Mouse (Mus musculus) embryonic facial prominence, embryonic 11.5 days (tissue): ENCODE data around the gene Serpina10. TPM values are rescaled to one million over a fixed set of nuclear protein-coding genes. Genes with fewer than 3 reads are reported as not detected.
"Not testable (repeated sequence)": the region's sequence is repeated elsewhere in the genome, so short reads cannot be mapped to it uniquely, and the experiment has no call there.

ENCODE experiments used
- ATAC-seq: fragments of 200-750 bp; cut with Nextera tagmentation; replicated peaks from 2 replicates; pipeline ENCODE4 v1.8.0; 2017; ENCODE audit warnings: low read depth; ENCODE audit not compliant: insufficient number of reproducible peaks, low FRiP score, low TSS enrichment
- DNase-seq: peaks from one replicate; pipeline ENCODE4 v3.0.0-alpha.2; 2015; ENCODE audit warnings: low spot score
- H3K27ac ChIP-seq: fragments of 300-500 bp; sonication (generic); replicated peaks from 2 replicates; pipeline ENCODE4 v1.5.1; 2014; ENCODE audit warnings: mild to moderate bottlenecking, low read depth, low read length, control low read depth
- H3K27me3 ChIP-seq: fragments of 300-500 bp; sonication (generic); 2 replicates; pipeline ENCODE4 v1.6.1; 2014; ENCODE audit warnings: mild to moderate bottlenecking, low read length, moderate library complexity, mixed read lengths; ENCODE audit not compliant: control insufficient read depth, insufficient read depth
- H3K36me3 ChIP-seq: fragments of 300-500 bp; sonication (generic); replicated peaks from 2 replicates; pipeline ENCODE4 v1.6.1; 2014; ENCODE audit warnings: low read depth, mild to moderate bottlenecking, low read length, moderate library complexity, mixed read lengths; ENCODE audit not compliant: control insufficient read depth, insufficient read depth
- H3K4me1 ChIP-seq: fragments of 300-500 bp; sonication (generic); 2 replicates; pipeline ENCODE4 v1.6.1; 2014; ENCODE audit warnings: low read length, mixed read lengths; ENCODE audit not compliant: control insufficient read depth, insufficient read depth
- H3K4me2 ChIP-seq: fragments of 300-500 bp; sonication (generic); 2 replicates; pipeline ENCODE4 v1.6.1; 2014; ENCODE audit warnings: low read depth, mild to moderate bottlenecking, control low read depth, low read length, moderate library complexity
- H3K4me3 ChIP-seq: fragments of 300-500 bp; sonication (generic); 2 replicates; pipeline ENCODE4 v1.5.1; 2014; ENCODE audit warnings: low read depth, low read length, control low read depth
- H3K9ac ChIP-seq: fragments of 300-500 bp; sonication (generic); replicated peaks from 2 replicates; pipeline ENCODE4 v1.6.1; 2014; ENCODE audit warnings: mild to moderate bottlenecking, control low read depth, low read length
- H3K9me3 ChIP-seq: fragments of 300-500 bp; sonication (generic); replicated peaks from 2 replicates; pipeline ENCODE4 v1.6.1; 2016; ENCODE audit warnings: mild to moderate bottlenecking, low read length, inconsistent platforms, mixed read lengths; ENCODE audit not compliant: control insufficient read depth
- WGBS: fragments of 180-500 bp; shearing (Covaris S2); extraction: QIAGEN DNeasy Blood & Tissue Kit; methylation state at CpG from one replicate; pipeline ENCODE4 v1.1.7; 2014; 5-methylcytosine and 5-hydroxymethylcytosine counted together
- polyA plus RNA-seq: library from polyadenylated mRNA; unstranded; fragments of >200 nt; fragmentation: Nextera tagmentation; extraction: Ambion mirVana; gene quantifications from 2 replicates; pipeline ENCODE4 v1.2.1, GENCODE M21; 2014

Serpina10 gene
- polyA plus RNA-seq, 1 experiment from 2014 or later, result 0.14 TPM

GRCm38 (mm10) chr12:103601839-103602238 lies 29.4 kb downstream of the Serpina10 start:
- no peaks in the 10 kb centered on the region for H3K27me3 ChIP-seq
- H3K4me3 ChIP-seq, result no peak overlapping the region
- H3K4me1 ChIP-seq, result no peaks in the 10 kb centered on the region
- H3K9me3 ChIP-seq, result no peaks in the 10 kb centered on the region
- H3K36me3 ChIP-seq, result no peaks in the 10 kb centered on the region
- no peak overlapping the region for H3K27ac ChIP-seq
- no peak overlapping the region for H3K9ac ChIP-seq
- WGBS, result 58% methylated on average over 3 of the region's 3 CpGs
- ATAC-seq (no peak), DNase-seq (no peak)
- H3K4me2 ChIP-seq, result no peak overlapping the region

- Histone ChIP-seq H3K27ac (no peak overlapping the region), H3K9me3 (no peaks in the 10 kb centered on the region), H3K9ac (no peak overlapping the region), H3K4me2 (no peak overlapping the region), H3K27me3 (no peaks in the 10 kb centered on the region), H3K4me1 (no peaks in the 10 kb centered on the region), H3K4me3 (no peak overlapping the region), H3K36me3 (no peaks in the 10 kb centered on the region)
- ATAC-seq (no peak), DNase-seq (no peak)
- 17% methylated on average over 3 of the region's 3 CpGs for WGBS
These were observed 30.9 kb downstream of the Serpina10 start for GRCm38 (mm10) chr12:103600364-103600763.

GRCm38 (mm10) chr12:103598411-103598810 lies 32.8 kb downstream of the Serpina10 start:
- no peak overlapping the region for H3K4me3 ChIP-seq
- ATAC-seq (no peak), DNase-seq (no peak)
- H3K4me1 ChIP-seq, result no peaks in the 10 kb centered on the region
- 70% methylated on average over 2 of the region's 2 CpGs for WGBS
- no peaks in the 10 kb centered on the region for H3K36me3 ChIP-seq
- no peak overlapping the region for H3K9ac ChIP-seq
- H3K27ac ChIP-seq, result no peak overlapping the region
- no peaks in the 10 kb centered on the region for H3K27me3 ChIP-seq
- no peak overlapping the region for H3K4me2 ChIP-seq
- H3K9me3 ChIP-seq, result no peaks in the 10 kb centered on the region

GRCm38 (mm10) chr12:103583771-103584170 lies 47.5 kb downstream of the Serpina10 start:
- H3K27me3 ChIP-seq, result no peaks in the 10 kb centered on the region
- WGBS, result 80% methylated on average over 8 of the region's 8 CpGs
- no peak for DNase-seq
- no peak for ATAC-seq
- no peaks in the 10 kb centered on the region for H3K36me3 ChIP-seq
- H3K27ac ChIP-seq, result no peak overlapping the region
- H3K4me2 ChIP-seq, result no peak overlapping the region
- no peaks in the 10 kb centered on the region for H3K9me3 ChIP-seq
- no peak overlapping the region for H3K4me3 ChIP-seq
- H3K4me1 ChIP-seq, result no peaks in the 10 kb centered on the region
- no peak overlapping the region for H3K9ac ChIP-seq

GRCm38 (mm10) chr12:103578148-103578547 lies 53.1 kb downstream of the Serpina10 start:
- H3K4me2 ChIP-seq, H3K4me3 ChIP-seq, H3K27ac ChIP-seq, H3K27me3 ChIP-seq, ATAC-seq, H3K9ac ChIP-seq, H3K4me1 ChIP-seq, DNase-seq, H3K36me3 ChIP-seq, H3K9me3 ChIP-seq: not testable (repeated sequence)
- WGBS, result 89% methylated on average over 6 of the region's 6 CpGs

- Histone ChIP-seq H3K27ac (no peak overlapping the region), H3K9ac (no peak overlapping the region), H3K36me3 (no peaks in the 10 kb centered on the region), H3K4me1 (no peaks in the 10 kb centered on the region), H3K9me3 (no peaks in the 10 kb centered on the region), H3K27me3 (no peaks in the 10 kb centered on the region), H3K4me3 (no peak overlapping the region), H3K4me2 (no peak overlapping the region)
- WGBS, result 63% methylated on average over 6 of the region's 6 CpGs
- no peak for DNase-seq
- ATAC-seq, result no peak
These were observed 61.6 kb downstream of the Serpina10 start for GRCm38 (mm10) chr12:103569690-103570089.

- Histone ChIP-seq H3K9ac (no peak overlapping the region), H3K27me3 (no peaks in the 10 kb centered on the region), H3K36me3 (no peaks in the 10 kb centered on the region), H3K4me1 (no peaks in the 10 kb centered on the region), H3K27ac (no peak overlapping the region), H3K9me3 (no peaks in the 10 kb centered on the region), H3K4me3 (no peak overlapping the region), H3K4me2 (no peak overlapping the region)
- no peak for DNase-seq
- ATAC-seq, result no peak
- WGBS, result 70% methylated on average over 3 of the region's 3 CpGs
These were observed 64.1 kb downstream of the Serpina10 start for GRCm38 (mm10) chr12:103567129-103567528.

- Histone ChIP-seq H3K9ac (no peak overlapping the region), H3K4me1 (no peaks in the 10 kb centered on the region), H3K27me3 (no peaks in the 10 kb centered on the region), H3K4me2 (no peak overlapping the region), H3K9me3 (no peaks in the 10 kb centered on the region), H3K36me3 (no peaks in the 10 kb centered on the region), H3K27ac (no peak overlapping the region), H3K4me3 (no peak overlapping the region)
- DNase-seq (no peak), ATAC-seq (no peak)
- WGBS, result 83% methylated on average over 7 of the region's 7 CpGs
These were observed 66.1 kb downstream of the Serpina10 start for GRCm38 (mm10) chr12:103565151-103565550.
